Mouse (Mus musculus): ENCODE data around the gene Nfs1.

GRCm38 (mm10) chr2:156078421-156079182, 65.4 kb downstream of the Nfs1 start:
- TF ChIP-seq POLR2A (IDR thresholded peaks at IDR 0.05; ENCODE audit: insufficient read length, low read depth), result no peak
- TF ChIP-seq CEBPB (IDR thresholded peaks at IDR 0.05; ENCODE audit: insufficient read depth, poor library complexity, severe bottlenecking), result no peak
- TF ChIP-seq MYOD1 (IDR thresholded peaks at IDR 0.05; ENCODE audit: control insufficient read depth in 1 of 3, insufficient read length in 2 of 3, low read depth in 2 of 3), result no peak
